Mouse (Mus musculus) megakaryocyte, embryonic 14.5 days (primary cell): ENCODE measurements around the gene Ifitm2. TPM values are rescaled to one million over a fixed set of nuclear protein-coding genes. Genes with fewer than 3 reads are reported as not detected.
"Not testable (repeated sequence)": the region's sequence is repeated elsewhere in the genome, so short reads cannot be mapped to it uniquely, and the experiment has no call there.

Experiments
- H3K27me3 ChIP-seq: replicated peaks from 2 replicates; pipeline ENCODE3; 2012; ENCODE audit warnings: inconsistent platforms
- H3K36me3 ChIP-seq: replicated peaks from 2 replicates; pipeline ENCODE3; 2012; ENCODE audit warnings: low read length, inconsistent platforms, mixed read lengths
- H3K4me1 ChIP-seq: 2 replicates; pipeline ENCODE4 v1.6.1; 2012; ENCODE audit warnings: inconsistent platforms
- H3K4me3 ChIP-seq: replicated peaks from 2 replicates; pipeline ENCODE3; 2012; ENCODE audit warnings: moderate library complexity, mild to moderate bottlenecking, inconsistent platforms
- H3K9me3 ChIP-seq: 2 replicates; pipeline ENCODE4 v1.6.1; 2012; ENCODE audit warnings: inconsistent platforms
- FLI1 ChIP-seq: IDR thresholded peaks from 2 replicates; pipeline ENCODE4 v1.6.1; 2012; ENCODE audit warnings: low read length, inconsistent platforms, mixed read lengths
- GATA1 ChIP-seq: IDR thresholded peaks from 3 replicates; pipeline ENCODE4 v1.6.1; 2012; ENCODE audit warnings: mixed read lengths, low read length, inconsistent platforms, borderline replicate concordance
- polyA plus RNA-seq: library from polyadenylated mRNA; stranded (reverse); fragments of >175 nt; gene quantifications from 2 replicates; pipeline ENCODE4 v1.2.3, GENCODE M21; 2012; ENCODE audit warnings: low replicate concordance; ENCODE audit not compliant: insufficient read depth

Gene Ifitm2
- polyA plus RNA-seq, 1 experiment, result 722 TPM

- peaks cover 79% of the 10 kb centered on the region for H3K4me1 ChIP-seq
These were observed 15.1 kb upstream of the Ifitm2 start for GRCm38 (mm10) chr7:140970931-140971330.

GRCm38 (mm10) chr7:140968710-140969109, 12.9 kb upstream of the Ifitm2 start:
- not testable (repeated sequence) for H3K9me3 ChIP-seq, H3K27me3 ChIP-seq
- H3K4me3 ChIP-seq, result peak overlapping the region; percentile 91
- H3K4me1 ChIP-seq, result peaks cover 74% of the 10 kb centered on the region
- H3K36me3 ChIP-seq, result peaks cover 28% of the 10 kb centered on the region

More at GRCm38 (mm10) chr7:140970931-140971330, 15.1 kb upstream of the Ifitm2 start:
- peaks cover 28% of the 10 kb centered on the region for H3K36me3 ChIP-seq
- H3K4me3 ChIP-seq, result peak overlapping the region; percentile 91
- TF ChIP-seq GATA1 (no peak), FLI1 (no peak)
- no peaks in the 10 kb centered on the region for H3K9me3 ChIP-seq
- H3K27me3 ChIP-seq, result no peaks in the 10 kb centered on the region

- H3K4me1 ChIP-seq, result peaks cover 72% of the 10 kb centered on the region
- TF ChIP-seq FLI1, result no peak
- no peak for TF ChIP-seq GATA1
- no peaks in the 10 kb centered on the region for H3K9me3 ChIP-seq
- peak overlapping the region; percentile 91 for H3K4me3 ChIP-seq
- peaks cover 24% of the 10 kb centered on the region for H3K36me3 ChIP-seq
- no peaks in the 10 kb centered on the region for H3K27me3 ChIP-seq
These were observed 12.2 kb upstream of the Ifitm2 start for GRCm38 (mm10) chr7:140967862-140968591.

GRCm38 (mm10) chr7:140966921-140967320, 11.1 kb upstream of the Ifitm2 start, which contains the start of gene Ifitm1:
Ifitm1 (plus strand) TSS chr7:140967221.
- H3K9me3 ChIP-seq, result no peaks in the 10 kb centered on the region
- H3K4me1 ChIP-seq, result peaks cover 72% of the 10 kb centered on the region
- no peaks in the 10 kb centered on the region for H3K27me3 ChIP-seq
- TF ChIP-seq FLI1 (no peak), GATA1 (no peak)
- H3K4me3 ChIP-seq, result peak within 1 kb of the TSS; percentile 85
- peaks cover 23% of the 10 kb centered on the region for H3K36me3 ChIP-seq

- Histone ChIP-seq H3K4me1 (peaks cover 53% of the 10 kb centered on the region), H3K4me3 (no peak overlapping the region), H3K9me3 (no peaks in the 10 kb centered on the region), H3K36me3 (no peaks in the 10 kb centered on the region), H3K27me3 (no peaks in the 10 kb centered on the region)
- TF ChIP-seq FLI1 (no peak), GATA1 (no peak)
These were observed 6.9 kb upstream of the Ifitm2 start for GRCm38 (mm10) chr7:140962733-140963132.

GRCm38 (mm10) chr7:140961416-140961815, 5.6 kb upstream of the Ifitm2 start:
- Histone ChIP-seq H3K4me1 (peaks cover 56% of the 10 kb centered on the region), H3K36me3 (no peaks in the 10 kb centered on the region), H3K4me3 (no peak overlapping the region), H3K27me3 (no peaks in the 10 kb centered on the region), H3K9me3 (no peaks in the 10 kb centered on the region)
- TF ChIP-seq GATA1 (no peak), FLI1 (no peak)

- no peaks in the 10 kb centered on the region for H3K27me3 ChIP-seq
- TF ChIP-seq GATA1 (no peak), FLI1 (no peak)
- no peaks in the 10 kb centered on the region for H3K36me3 ChIP-seq
- no peaks in the 10 kb centered on the region for H3K9me3 ChIP-seq
- peak overlapping the region; percentile 38 for H3K4me3 ChIP-seq
- H3K4me1 ChIP-seq, result peaks cover 68% of the 10 kb centered on the region
These were observed 4.2 kb upstream of the Ifitm2 start for GRCm38 (mm10) chr7:140960026-140960425.

- Histone ChIP-seq H3K4me1 (peaks cover 70% of the 10 kb centered on the region), H3K27me3 (no peaks in the 10 kb centered on the region), H3K9me3 (no peaks in the 10 kb centered on the region), H3K36me3 (peaks cover under 1% of the 10 kb centered on the region), H3K4me3 (no peak overlapping the region)
- TF ChIP-seq GATA1 (no peak), FLI1 (no peak)
These were observed 3.6 kb upstream of the Ifitm2 start for GRCm38 (mm10) chr7:140959181-140959901.

GRCm38 (mm10) chr7:140956556-140956869, 726 bp upstream of the Ifitm2 start:
- Histone ChIP-seq H3K36me3 (peaks cover 29% of the 10 kb centered on the region), H3K4me3 (peak overlapping the region; percentile 85)
- TF ChIP-seq GATA1, result no peak
- no peak for TF ChIP-seq FLI1

GRCm38 (mm10) chr7:140955342-140955741, 445 bp downstream of the Ifitm2 start:
- Histone ChIP-seq H3K27me3 (no peaks in the 10 kb centered on the region), H3K4me1 (peaks cover 94% of the 10 kb centered on the region), H3K9me3 (no peaks in the 10 kb centered on the region), H3K4me3 (peak overlapping the region; percentile 95), H3K36me3 (peaks cover 41% of the 10 kb centered on the region)
- TF ChIP-seq FLI1 (no peak), GATA1 (no peak)

More at GRCm38 (mm10) chr7:140956556-140956869, 726 bp upstream of the Ifitm2 start:
- peaks cover 83% of the 10 kb centered on the region for H3K4me1 ChIP-seq
- H3K9me3 ChIP-seq, result no peaks in the 10 kb centered on the region
- H3K27me3 ChIP-seq, result no peaks in the 10 kb centered on the region
